Mouse (Mus musculus) limb, embryonic 14.5 days (tissue): ENCODE measurements around the gene Marcksl1. TPM values are rescaled to one million over a fixed set of nuclear protein-coding genes. Genes with fewer than 3 reads are reported as not detected.
A peak's percentile ranks its signal among the peaks of the same experiment; 100 is the strongest.

ENCODE experiments used
- ATAC-seq: fragments of 200-750 bp; cut with Nextera tagmentation; 2 replicates; pipeline ENCODE4 v1.8.0; 2017; ENCODE audit warnings: low read depth, moderate number of reproducible peaks, moderate TSS enrichment; ENCODE audit not compliant: low FRiP score
- DNase-seq: peaks from one replicate; pipeline ENCODE4 v3.0.0-alpha.2; 2015; ENCODE audit warnings: low spot score
- H3K27ac ChIP-seq: fragments of 300-500 bp; sonication (generic); replicated peaks from 2 replicates; pipeline ENCODE4 v1.5.1; 2014; ENCODE audit warnings: low read depth, mild to moderate bottlenecking, low read length, moderate library complexity, mixed read lengths
- H3K27me3 ChIP-seq: fragments of 300-500 bp; sonication (generic); 2 replicates; pipeline ENCODE4 v1.6.1; 2014; ENCODE audit warnings: low read length, mixed read lengths; ENCODE audit not compliant: control insufficient read depth, insufficient read depth
- H3K36me3 ChIP-seq: fragments of 300-500 bp; sonication (generic); 2 replicates; pipeline ENCODE4 v1.6.1; 2014; ENCODE audit warnings: mild to moderate bottlenecking, low read length, moderate library complexity, mixed read lengths; ENCODE audit not compliant: control insufficient read depth, insufficient read depth
- H3K4me1 ChIP-seq: fragments of 300-500 bp; sonication (generic); 2 replicates; pipeline ENCODE4 v1.6.1; 2014; ENCODE audit warnings: antibody characterized with exemption, low read length, mixed read lengths; ENCODE audit not compliant: control insufficient read depth, insufficient read depth
- H3K4me2 ChIP-seq: fragments of 300-500 bp; sonication (generic); replicated peaks from 2 replicates; pipeline ENCODE4 v1.6.1; 2014; ENCODE audit warnings: low read depth, mild to moderate bottlenecking, low read length, moderate library complexity; ENCODE audit not compliant: severe bottlenecking
- H3K4me3 ChIP-seq: fragments of 300-500 bp; sonication (generic); replicated peaks from 2 replicates; pipeline ENCODE4 v1.5.1; 2014; ENCODE audit warnings: low read length
- H3K9ac ChIP-seq: fragments of 300-500 bp; sonication (generic); 2 replicates; pipeline ENCODE4 v1.6.1; 2014; ENCODE audit warnings: mild to moderate bottlenecking, low read depth, low read length, moderate library complexity; ENCODE audit not compliant: severe bottlenecking
- H3K9me3 ChIP-seq: fragments of 300-500 bp; sonication (generic); 2 replicates; pipeline ENCODE4 v1.6.1; 2016; ENCODE audit warnings: low read length; ENCODE audit not compliant: control insufficient read depth
- POLR2A ChIP-seq: fragments of 200-500 bp; IDR thresholded peaks from 2 replicates; pipeline ENCODE4 v1.8.0; 2012; ENCODE audit warnings: inconsistent platforms, mild to moderate bottlenecking, moderate library complexity, borderline replicate concordance; ENCODE audit not compliant: insufficient read depth, insufficient read length; ENCODE audit errors: extremely low read depth
- WGBS: fragments of 180-500 bp; shearing (Covaris S2); extraction: QIAGEN DNeasy Blood & Tissue Kit; methylation state at CpG from one replicate; pipeline ENCODE4 v1.1.7; 2014; 5-methylcytosine and 5-hydroxymethylcytosine counted together
- polyA plus RNA-seq, 2 experiments: library from polyadenylated mRNA; depleted of rRNA in 1 of 2; stranded (reverse) in 1 of 2; unstranded in 1 of 2; fragments of >200 nt; fragmentation: Nextera tagmentation in 1 of 2; extraction: Ambion mirVana in 1 of 2; gene quantifications; 2 replicates each; pipeline versions ENCODE4 v1.2.1 to v1.2.3; 2012 to 2014

The Marcksl1 gene
- 563 and 613 TPM in 2 replicates for polyA plus RNA-seq (2012; rRNA removed)
- 648 and 776 TPM in 2 replicates for polyA plus RNA-seq (2014; fragmentation: Nextera tagmentation; extraction: Ambion mirVana)

DNA sequence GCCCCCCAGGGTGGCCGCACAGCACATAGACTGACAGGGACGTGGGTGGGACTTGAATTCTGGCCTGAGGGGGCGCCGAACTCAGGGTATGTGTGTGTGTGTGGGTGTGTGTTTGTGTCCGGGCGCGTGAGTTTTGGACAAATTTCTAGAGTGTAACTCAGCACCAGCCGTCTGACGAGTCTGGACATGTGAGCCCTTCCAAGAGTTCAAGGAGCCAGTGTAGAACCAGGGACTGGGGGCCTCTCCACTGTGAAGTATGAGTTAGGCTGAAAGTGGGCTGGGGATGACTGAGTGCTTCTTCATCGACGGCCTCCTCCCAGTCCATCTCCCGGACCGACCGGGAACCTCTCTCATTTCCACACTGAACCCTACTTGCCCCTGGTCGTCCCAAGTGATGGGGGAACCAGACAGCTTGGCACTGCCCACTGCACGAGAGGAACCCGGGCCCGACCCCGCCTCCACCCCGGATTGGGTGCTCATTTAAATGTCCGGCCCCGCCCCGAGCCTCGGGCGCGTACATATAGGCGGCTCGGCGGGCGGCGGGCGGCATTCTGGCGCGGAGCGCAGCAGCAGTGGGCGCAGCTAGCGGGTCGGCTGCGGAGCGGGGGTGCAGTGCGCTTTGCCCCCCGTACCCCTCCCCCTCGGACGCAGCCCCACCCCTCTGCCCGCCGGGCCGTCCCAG is at the start of gene Marcksl1:
TSS of gene Marcksl1 (plus strand) at position 496 of the 682 bp plus-strand sequence.
- peak within 1 kb of the TSS; percentile 97 for H3K27ac ChIP-seq
- H3K36me3 ChIP-seq: peaks cover 31% of the 10 kb centered on the region
- no peaks in the 10 kb centered on the region for H3K9me3 ChIP-seq
- H3K4me2 ChIP-seq: peak within 1 kb of the TSS; percentile 67
- TF ChIP-seq POLR2A: peak; percentile 94
- DNase-seq (peak; percentile 90), ATAC-seq (peak; percentile 90)
- peak within 1 kb of the TSS; percentile 100 for H3K4me3 ChIP-seq
- 9% methylated on average over 28 of the region's 47 CpGs for WGBS
- H3K27me3 ChIP-seq: no peaks in the 10 kb centered on the region
- H3K4me1 ChIP-seq: peaks cover 10% of the 10 kb centered on the region; the same call in 1 of the 2 replicates
- H3K9ac ChIP-seq: peak within 1 kb of the TSS; percentile 100

DNA sequence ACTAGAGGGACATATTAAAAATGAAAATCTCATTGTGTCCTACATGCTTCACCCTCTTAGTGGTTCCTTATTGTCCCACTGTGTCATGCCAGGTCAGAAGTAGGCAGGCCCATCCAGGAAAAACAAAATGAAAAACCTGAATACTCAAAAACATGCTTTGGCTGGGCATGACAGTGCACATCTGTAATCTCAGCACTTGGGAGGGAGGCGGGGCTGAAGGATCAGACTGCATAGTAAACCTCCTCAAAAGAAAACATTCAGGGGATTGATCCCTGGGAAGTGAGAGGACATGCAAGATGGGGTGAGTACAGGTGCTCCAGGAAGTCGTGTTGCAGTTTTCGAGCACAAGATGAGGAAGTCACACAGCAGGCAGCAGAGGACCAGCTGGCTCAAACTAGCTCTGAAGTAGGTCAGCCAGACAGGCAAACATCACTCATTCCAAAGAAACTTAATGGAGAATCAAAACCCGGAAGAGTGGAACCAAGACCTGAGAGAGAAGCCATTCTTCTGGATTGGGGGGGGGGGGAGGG is 49.0 kb upstream of the Marcksl1 start:
- Histone ChIP-seq H3K9me3 (no peaks in the 10 kb centered on the region), H3K4me2 (no peak overlapping the region), H3K27ac (no peak overlapping the region), H3K4me1 (peaks cover 8% of the 10 kb centered on the region), H3K27me3 (no peaks in the 10 kb centered on the region), H3K36me3 (peaks cover 57% of the 10 kb centered on the region), H3K4me3 (no peak overlapping the region), H3K9ac (no peak overlapping the region)
- WGBS: 83% methylated on average over 4 of the region's 4 CpGs
- TF ChIP-seq POLR2A: no peak
- ATAC-seq: no peak
- DNase-seq: no peak

GRCm38 (mm10) chr4:129476047-129476446 is 37.3 kb upstream of the Marcksl1 start:
- 91% methylated on average over 11 of the region's 11 CpGs for WGBS
- no peak for TF ChIP-seq POLR2A
- DNase-seq (no peak), ATAC-seq (no peak)
- H3K9ac ChIP-seq: no peak overlapping the region
- H3K9me3 ChIP-seq: no peaks in the 10 kb centered on the region
- H3K4me1 ChIP-seq: no peaks in the 10 kb centered on the region
- no peak overlapping the region for H3K4me3 ChIP-seq
- H3K36me3 ChIP-seq: peaks cover 82% of the 10 kb centered on the region
- no peaks in the 10 kb centered on the region for H3K27me3 ChIP-seq
- H3K4me2 ChIP-seq: no peak overlapping the region
- no peak overlapping the region for H3K27ac ChIP-seq

DNA sequence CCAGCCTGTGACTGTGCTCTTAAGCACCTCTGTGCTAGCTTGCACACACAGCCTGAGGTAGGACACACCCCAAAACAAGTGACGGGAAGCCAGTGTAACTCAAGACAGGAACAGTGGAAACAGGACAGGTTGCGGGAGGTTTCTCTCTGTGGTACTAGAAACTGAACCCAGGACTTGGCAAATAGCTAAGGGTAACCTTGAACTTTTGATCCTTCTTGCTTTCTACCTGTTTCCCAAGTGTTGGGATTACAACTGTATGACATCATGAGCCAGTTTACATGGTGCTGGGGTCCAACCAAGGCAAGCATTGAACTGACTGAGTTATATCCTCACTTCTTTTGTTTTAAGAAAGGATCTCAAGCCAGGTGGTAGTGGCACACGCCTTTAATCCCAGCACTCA is 33.5 kb upstream of the Marcksl1 start:
- Histone ChIP-seq H3K27ac (no peak overlapping the region), H3K4me1 (no peaks in the 10 kb centered on the region), H3K36me3 (peaks cover 84% of the 10 kb centered on the region), H3K4me2 (no peak overlapping the region), H3K9ac (no peak overlapping the region), H3K4me3 (no peak overlapping the region), H3K9me3 (no peaks in the 10 kb centered on the region), H3K27me3 (no peaks in the 10 kb centered on the region)
- no peak for DNase-seq
- WGBS: 92% methylated on average over 3 of the region's 3 CpGs
- no peak for TF ChIP-seq POLR2A
- no peak for ATAC-seq

GRCm38 (mm10) chr4:129481090-129481489 is 32.3 kb upstream of the Marcksl1 start:
- 81% methylated on average over 1 of the region's 1 CpGs for WGBS
- H3K36me3 ChIP-seq: peaks cover 87% of the 10 kb centered on the region
- no peaks in the 10 kb centered on the region for H3K27me3 ChIP-seq
- no peak overlapping the region for H3K4me3 ChIP-seq
- TF ChIP-seq POLR2A: no peak
- no peaks in the 10 kb centered on the region for H3K4me1 ChIP-seq
- H3K27ac ChIP-seq: no peak overlapping the region
- H3K9ac ChIP-seq: no peak overlapping the region
- ATAC-seq (no peak), DNase-seq (no peak)
- H3K9me3 ChIP-seq: no peaks in the 10 kb centered on the region
- H3K4me2 ChIP-seq: no peak overlapping the region
